Mouse (Mus musculus) small intestine, adult 2 months (tissue): ENCODE results near the gene Syne2.

Source experiments
- CTCF ChIP-seq: fragments of 200-500 bp; IDR thresholded peaks from 2 replicates; pipeline ENCODE4 v1.5.1; 2012; ENCODE audit warnings: low read depth, mild to moderate bottlenecking, control low read depth, inconsistent platforms, low read length, moderate library complexity, mixed read lengths; ENCODE audit not compliant: insufficient replicate concordance, insufficient read length; ENCODE audit errors: extremely low read depth
- POLR2A ChIP-seq: fragments of 200-500 bp; IDR thresholded peaks from 2 replicates; pipeline ENCODE4 v1.6.1; 2012; ENCODE audit warnings: low read depth, mild to moderate bottlenecking, control low read depth, inconsistent platforms, low read length, moderate library complexity

DNA sequence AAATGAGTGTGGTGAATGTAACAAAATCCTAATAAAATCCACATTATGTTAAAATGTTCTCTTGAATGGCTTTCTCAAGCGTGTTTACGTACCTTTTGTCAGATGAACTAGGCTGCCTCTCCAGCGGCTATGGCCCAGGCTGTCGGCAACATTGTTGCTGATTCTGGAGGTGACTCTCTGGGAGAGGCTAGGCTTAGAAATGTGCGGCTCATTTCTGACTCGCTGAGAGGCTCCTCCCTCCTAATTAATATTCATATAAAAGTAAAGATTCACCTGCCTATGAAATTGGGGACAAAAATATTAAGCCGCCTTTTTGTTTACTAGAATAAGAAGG, 77.0 kb downstream of the Syne2 start:
- TF ChIP-seq CTCF (no peak), POLR2A (no peak)
